Mouse (Mus musculus): Measurements from ENCODE around the gene Arhgef1.

Arhgef1 gene

DNA sequence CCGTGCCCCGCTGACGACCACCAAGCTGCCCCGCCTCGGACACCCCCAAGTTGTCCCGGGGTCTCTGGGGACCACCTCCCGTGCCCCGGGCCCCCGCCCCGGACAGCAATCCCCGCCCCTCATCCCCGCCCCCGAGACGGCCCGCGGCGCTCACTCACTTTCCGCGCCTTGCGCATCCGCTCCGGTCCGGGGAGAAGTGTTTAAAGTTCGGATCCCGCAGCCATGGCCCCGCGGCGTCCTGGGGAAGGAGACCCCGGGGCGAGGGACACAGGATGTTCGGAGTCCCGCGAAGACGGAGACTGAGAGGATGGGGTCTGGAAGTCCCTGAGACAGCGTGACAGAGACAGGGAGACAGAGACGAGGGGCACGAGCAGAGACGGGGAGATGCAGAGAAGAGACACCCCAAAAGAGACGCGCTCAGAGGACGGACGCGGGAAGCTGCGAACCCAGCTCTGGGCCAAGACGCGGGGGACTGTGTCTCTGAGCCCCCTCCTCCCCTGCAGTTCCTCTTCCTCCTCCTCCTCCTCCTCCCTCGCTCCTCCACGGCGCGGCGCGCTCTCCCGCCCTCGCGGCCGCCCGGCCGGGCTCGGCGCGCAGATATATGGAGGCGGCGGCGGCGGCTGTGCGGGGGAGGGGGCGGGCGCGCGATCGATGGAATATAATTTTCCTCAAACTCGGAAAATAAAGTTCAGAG, 41.7 kb downstream of the Arhgef1 start, which contains the start of gene Gm4881:
Gm4881 (minus strand) TSS at position 238 of the 694 bp plus-strand sequence.
- DNase-seq (ENCODE audit: low read depth, low spot score) = peak; percentile 55

DNA sequence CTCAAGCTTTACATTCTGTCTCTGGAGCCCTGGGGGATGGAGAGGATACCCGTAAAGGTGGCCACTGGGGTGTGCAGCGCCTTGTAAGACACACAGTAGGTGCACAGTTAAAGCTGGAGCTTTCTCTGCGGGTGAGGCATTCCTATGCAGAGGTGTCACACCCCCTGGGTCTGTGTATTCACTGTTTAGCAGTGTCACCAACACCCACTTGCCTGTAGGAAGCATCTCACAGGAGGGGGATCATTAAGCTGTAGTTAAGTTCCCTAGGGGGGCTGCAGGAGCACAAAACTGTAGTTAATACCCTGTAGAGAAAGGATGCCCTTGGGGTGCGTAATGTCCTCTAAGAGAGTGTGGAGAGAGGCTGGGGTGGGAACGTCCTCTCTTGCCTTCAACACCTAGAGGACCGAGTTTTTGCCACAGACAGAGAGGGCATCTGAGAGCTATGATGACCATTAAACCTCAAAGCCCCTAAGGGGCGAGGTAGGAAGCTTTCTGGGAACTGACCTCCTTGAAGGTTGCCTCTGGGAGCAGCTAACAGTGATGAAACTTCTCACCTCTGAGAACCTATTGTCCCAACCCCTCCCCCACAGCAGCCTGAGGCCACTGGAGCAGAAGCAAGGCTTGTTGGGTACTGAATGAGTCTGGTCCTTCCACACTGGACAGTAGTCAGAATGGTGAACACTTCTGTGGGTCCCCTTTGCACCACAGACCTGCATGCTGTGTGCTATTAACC, 44.8 kb downstream of the Arhgef1 start:
- no peak for DNase-seq (ENCODE audit: low read depth, low spot score)

DNA sequence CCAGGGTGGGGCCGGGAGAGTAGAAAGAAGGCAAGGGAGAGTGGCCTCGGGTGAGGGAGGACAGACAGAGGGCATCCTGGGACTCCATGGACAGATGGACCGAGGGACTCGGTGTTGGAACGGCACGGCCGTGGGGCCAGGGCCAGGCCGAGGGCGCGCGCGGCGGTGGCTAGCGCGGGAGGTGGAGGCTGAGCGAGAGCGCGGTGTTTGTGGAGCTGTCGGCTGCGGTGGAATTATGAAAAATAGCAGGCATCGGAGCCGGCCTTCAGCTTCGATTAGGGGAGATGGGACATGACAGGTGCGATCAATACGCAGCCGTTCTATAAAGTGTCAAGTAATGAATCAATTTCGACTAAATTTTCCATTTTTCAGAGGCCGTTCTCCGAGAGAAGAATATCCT, 46.1 kb downstream of the Arhgef1 start:
- no peak for DNase-seq (ENCODE audit: low read depth, low spot score)

DNA sequence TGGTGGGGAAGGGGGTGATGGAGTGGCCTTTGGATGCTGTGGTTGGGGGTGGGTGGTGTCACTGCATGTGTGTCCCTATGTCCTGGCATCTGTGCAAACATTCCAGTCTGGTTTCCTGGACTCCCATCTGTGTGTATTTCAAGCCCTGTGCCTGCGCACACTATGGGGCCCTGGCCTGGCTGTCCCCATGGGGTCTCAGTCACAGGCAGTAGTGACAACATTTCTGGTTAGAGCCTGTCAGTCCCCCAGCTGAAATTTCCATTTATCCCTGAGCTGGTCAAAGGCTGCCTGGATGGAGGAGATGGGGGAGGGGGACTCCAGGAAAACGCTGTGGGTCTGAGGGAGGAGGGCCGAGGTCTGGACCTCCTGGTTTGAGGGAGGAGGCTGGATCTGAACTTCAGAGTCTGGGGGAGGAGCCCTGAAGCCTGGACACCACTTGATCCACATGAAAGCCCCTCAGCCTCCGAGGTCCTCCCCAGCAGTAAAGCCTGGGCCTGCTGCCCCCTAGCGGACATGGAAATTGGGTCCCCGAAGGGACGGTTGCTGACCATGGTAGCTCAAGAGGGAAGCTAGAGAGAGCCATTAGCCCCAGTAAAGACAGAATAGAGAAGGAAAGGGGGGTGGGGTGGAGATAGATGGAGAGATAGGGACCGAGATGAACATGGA, 47.4 kb downstream of the Arhgef1 start:
- peak; percentile 83 for DNase-seq (ENCODE audit: low read depth, low spot score)

DNA sequence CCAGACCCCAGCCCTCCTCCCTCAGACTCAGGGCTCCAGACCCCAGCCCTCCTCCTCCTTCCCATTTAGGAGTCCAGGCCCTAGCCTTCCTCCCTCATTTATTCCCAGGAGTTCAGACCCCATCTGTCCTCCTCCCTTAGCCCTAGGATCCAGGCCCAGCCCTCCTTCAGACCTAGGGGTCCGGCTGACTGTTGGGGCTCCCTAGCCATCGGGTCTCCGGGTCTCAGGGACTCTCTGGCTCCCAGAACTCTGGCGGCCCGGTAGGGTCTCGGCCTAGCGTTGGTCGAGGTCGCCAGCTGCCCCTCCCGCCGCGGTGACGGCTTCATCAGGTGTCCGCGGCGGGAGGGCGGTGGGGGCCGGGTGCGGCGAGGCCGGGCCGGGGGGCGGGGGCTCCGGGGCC, 51.3 kb downstream of the Arhgef1 start:
- no peak for DNase-seq (ENCODE audit: low read depth, low spot score)

DNA sequence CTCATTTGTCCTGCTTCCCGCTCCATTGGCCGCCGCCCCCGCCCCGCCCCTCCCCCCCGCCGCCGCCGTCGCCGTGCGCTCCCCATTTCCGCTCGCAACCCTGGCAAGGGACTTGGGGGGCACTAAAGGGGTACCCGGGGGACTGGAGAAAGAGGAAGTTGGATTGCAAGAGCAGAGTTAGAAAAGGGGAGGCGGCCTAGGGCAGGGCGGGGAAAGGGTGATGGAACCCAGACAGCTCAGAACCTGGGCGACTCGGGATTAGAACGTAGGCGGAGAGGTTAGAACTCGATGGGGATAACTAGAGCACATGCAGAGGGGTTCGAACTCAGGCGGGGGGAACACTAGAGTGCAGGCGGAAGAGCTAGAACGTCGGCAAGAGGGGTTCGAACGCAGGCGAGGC, 51.7 kb downstream of the Arhgef1 start:
- peak; percentile 52 for DNase-seq (ENCODE audit: low read depth, low spot score)

DNA sequence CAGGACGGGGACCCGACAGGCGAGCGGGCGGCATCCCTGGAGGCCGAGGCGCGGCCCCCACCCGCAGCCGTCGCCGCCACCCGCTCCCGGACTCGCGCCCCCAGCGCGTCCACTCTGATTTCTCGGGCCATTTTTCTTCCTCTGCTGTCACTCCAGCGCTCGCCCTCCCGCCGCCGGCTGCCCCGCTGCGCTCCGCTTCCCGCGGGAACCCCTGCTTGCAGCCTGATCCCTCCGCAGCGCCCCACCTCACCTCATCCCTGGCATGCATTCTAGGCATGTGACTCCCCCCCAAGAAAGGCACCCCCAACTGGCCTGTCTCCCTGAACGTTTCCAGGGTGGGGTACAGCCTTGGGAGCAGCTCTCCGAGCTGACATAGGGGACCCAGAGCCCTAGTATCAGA, 52.5 kb downstream of the Arhgef1 start:
- DNase-seq (ENCODE audit: low read depth, low spot score) = no peak

DNA sequence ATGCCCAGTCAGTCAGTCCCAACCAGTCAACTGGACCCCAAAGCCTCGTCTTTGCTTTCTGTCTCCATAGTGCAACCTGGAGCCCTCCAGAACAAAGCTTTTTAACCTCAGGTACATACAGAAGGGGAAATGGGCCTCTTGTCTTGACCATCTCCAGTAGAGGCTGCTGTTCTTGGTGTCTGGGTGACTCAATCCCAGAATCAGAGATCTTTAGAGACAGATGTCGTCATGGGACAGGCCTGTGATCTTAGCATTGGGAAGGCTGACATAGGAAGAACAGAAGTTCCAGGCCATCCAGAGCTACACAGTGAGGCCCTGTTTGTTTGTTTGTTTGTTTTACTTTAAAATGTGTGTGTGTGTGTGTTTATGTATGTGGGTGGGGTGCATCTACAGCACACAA, 61.6 kb downstream of the Arhgef1 start:
- no peak for DNase-seq (ENCODE audit: low read depth, low spot score)

DNA sequence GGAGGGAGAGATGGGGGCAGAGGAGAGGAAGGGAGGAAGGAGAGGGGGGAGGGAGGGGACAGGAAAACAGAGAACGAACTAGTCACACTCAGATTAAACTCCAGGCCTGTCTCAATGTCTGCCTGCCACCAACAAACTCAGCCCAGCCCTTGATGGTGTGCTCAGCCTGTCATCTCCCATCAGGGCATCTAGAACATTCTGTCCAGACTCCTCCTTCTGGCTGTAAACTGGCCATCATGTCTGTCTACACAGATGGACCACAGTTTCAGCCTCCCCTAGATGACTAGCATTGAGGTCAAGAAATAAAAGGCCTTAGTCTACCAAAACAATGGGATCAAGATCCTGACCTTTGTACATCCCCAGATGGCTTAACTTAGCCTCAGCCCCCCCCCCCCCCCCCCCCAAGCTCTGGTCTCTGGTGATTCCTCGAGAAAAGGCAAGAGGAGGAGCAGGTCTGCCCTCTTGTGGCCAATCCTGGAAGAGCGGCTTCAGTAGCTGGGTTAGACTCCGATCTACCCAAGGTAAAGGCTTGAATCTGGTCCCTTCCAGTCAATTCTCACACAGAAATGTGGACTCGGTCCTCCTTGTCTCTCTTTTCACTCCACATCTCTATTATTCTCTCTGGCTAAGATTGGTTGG, 62.3 kb downstream of the Arhgef1 start:
- DNase-seq (ENCODE audit: low read depth, low spot score) = peak; percentile 92

DNA sequence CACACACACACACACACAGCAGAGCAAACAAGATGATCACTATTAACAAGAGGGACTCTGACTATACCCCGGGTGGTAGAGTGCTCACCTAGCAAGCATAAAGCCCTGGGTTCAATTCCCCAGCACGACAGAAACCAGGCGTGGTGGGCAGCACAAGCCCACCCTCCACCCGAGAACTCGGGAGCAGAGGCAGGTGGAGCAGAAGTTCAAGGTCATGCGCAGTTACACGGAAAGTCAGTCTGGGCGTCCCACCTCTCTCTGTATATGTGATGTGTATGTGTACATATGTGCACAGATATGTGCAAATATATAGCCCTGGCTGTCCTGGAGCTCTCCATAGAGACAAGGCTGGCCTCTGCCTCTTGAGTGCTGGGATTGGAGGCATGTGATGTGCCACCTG, 65.3 kb downstream of the Arhgef1 start:
- no peak for DNase-seq (ENCODE audit: low read depth, low spot score)

DNA sequence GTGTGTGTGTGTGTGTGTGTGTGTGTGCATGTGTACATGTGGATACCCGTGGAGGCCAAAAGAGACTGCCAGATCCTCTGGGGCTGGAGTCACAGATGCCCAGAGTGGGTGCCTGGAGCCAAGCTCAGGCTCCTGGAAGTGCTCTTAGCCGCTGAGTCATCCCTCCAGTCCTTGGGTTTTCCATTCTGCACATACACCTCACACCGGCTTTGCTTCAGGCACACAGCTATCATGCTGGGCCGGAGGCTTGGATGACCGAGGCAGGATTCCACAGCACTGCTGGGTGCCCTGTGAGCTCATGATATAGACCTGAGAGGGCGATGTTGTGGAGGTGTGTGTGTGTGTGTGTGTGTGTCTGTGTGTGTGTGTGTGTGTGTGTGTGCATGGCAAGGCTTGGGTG, 65.8 kb downstream of the Arhgef1 start:
- no peak for DNase-seq (ENCODE audit: low read depth, low spot score)

DNA sequence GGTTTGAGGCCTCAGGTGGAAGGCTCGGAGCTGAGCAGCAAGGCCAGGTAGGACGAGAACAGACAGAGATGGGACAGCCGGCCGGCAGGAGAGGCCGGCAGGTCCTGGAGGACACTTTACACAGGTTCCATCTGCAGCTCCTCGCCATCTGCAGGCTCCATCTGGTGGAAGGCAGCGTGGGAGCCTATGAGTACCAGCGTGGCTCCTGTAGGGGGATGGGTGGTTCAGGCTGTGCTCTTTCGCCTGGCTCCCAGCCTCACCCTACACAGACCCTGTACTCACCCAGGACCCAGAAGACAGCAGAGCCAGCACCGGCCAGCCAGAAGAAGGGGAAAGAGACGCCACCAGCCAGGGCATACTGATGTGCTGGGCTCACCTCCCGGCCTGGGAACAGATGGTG, 67.1 kb downstream of the Arhgef1 start:
- DNase-seq (ENCODE audit: low read depth, low spot score) = no peak

DNA sequence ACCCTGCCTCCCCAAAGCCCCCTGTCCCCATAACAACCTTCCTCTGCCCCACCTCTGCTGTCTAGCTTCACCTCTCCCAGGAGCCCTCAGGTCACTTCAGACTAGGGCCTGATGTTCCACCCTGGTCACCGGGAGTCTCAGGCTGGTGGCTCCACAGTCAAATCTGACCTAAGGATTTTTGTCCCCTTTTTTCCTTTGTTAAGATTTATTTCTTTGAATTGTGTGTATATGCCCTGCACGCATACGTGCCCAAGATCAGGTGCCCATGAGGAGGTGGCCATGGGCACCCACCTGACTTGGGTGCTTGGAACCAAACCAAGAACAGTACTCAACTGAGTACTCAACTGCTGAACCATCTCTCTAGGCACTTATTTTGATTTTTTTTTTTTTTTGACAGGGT, 67.6 kb downstream of the Arhgef1 start:
- no peak for DNase-seq (ENCODE audit: low read depth, low spot score)

DNA sequence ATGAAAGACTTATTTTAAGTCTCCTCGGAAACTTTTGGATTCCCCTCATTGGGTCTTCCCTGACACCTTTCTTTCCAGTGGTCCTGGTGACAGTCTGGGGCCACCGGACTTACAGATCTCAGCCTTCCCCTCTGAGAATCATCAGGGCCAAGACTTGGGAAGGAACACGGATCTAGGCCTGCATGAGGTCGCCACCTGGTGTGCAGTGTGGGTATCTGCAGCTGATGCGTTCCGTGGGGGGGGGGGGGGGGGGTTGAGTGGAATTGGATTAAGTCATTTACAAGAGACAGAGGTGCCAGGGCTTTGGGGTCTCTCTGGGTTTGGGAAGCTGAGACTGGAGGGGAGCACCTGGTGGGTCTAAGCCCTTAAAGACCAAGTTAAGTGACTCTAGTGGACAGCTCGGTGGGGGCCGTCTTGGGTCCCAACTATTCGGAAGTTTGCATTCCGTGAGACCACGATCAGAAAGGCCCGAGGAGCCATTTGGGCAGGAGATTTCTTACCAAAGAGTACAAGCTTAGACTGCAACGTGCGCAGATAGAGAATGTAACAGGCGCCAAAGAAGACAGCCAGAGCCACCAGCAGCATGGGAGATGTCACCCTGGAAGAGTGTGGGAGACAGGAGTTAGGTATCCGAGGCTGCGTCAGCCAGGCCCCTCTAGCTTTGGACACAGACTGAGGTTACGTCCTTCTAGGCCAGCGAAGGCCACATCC, 68.7 kb downstream of the Arhgef1 start:
- peak; percentile 78 for DNase-seq (ENCODE audit: low read depth, low spot score)

DNA sequence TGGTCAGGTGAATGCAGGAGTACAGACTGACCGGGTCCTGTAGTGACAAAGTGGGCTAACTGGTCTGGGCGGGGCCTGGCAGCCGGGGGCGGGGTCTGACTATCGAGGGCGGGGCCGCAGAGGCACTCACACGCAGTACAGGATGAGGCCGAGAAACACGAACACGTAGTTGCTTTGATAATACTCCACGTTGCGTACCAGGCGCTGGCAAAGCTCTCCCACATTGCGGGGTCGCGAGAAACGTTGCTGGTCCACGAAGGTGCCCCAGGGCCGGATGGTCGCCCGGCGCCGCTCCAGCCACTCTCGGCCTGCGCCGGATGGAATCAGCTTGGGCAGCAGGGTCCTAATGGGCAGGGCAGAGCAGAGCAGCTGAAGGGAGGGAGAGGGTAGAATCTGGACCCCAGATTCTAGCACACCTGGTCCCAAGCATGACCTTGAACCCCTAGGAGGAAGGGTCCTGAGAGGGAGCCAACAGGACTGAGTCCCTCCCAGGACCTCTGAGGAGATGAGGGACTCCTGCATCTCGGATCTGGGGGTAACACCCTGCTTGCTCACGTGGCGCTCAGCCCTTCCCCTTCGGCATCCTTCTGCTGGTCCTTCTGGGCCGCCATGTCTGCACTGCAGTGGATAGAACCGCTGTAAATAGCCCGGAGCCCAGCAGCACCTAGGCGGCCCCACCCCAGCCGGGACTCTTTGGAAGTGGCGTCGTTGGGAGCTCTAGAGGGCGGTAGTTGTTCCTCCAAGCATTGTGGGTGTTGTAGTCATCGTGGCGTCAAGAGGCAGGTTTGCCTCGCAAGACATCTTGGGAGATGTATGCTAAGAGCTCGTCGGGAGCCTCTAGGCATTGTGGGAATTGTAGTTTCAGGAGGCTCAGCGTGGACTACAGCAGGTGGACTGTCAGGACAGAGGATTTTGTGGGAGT, 69.5 kb downstream of the Arhgef1 start, which contains the start of gene Rabac1:
Rabac1 (minus strand) TSS at position 783 of the 922 bp plus-strand sequence.
- DNase-seq (ENCODE audit: low read depth, low spot score) = peak; percentile 95

DNA sequence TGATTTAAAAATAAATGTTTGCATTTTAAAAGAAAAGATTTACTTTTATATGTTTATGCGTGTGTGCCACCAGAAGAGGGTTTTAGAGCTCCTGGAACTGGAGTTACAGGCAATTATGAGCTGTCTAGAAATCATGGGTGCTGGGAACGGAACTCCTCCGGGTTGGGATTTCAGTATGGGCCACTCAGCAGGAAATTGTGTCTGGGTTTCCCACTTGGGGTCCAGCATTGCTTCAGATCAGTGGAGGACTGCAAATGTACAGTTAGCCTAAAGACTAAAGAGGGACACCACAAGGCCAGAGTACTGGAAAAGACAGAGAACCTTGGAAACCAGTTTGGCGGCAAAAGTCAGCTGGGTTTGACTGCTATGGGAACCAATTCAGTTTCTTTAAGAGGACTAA, 70.5 kb downstream of the Arhgef1 start:
- no peak for DNase-seq (ENCODE audit: low read depth, low spot score)

DNA sequence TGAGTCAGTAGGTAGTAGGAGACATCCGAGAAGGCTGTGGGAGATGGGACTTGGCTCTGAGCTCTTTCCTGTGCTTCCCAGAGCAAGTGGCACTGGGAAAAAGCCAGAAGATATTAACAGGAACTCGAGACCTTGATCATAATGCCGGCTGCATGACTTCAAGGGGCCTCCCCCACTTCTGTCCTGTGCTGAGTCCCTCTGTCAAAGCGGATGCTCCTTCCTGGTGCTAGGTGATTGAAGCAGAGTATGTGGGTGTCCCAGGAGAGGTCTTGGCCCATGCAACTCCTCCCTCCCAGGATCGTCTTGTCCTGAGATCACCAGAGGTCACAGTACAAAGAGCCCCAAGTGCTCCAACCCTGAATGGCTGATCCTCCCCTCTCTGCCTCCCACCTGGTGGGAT, 71.2 kb downstream of the Arhgef1 start:
- DNase-seq (ENCODE audit: low read depth, low spot score) = no peak

DNA sequence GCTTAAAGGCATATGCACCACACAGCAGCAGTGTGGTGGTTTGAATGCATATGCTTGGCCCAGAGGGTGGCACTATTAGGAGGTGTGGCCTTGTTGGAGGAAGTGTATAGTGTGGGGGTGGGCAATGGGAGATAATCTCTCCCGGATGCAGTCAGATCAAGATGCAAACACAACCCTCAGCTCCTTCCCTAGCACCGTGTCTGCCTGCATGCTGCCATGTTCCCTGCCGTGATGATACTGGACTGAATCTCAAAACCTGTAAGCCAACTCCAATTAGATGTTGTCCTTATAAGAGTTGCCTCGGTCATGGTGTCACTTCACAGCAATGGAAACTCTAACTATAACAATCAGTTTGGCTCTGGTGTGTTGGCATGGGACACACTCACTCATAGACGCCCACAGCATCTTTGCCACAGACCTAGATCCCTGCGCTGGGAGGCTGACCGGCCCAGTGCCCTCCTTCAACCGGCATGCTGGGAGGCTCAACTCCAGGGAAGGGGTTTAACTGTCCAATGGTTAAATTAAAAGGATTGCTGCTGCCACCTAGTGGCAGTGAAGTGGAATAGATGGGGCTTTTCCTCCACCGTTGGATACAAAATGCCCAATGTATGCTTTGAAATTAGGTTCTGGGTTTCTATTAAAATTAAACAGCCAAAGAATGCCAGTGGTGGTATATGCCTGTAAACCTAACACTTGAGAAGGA, 72.3 kb downstream of the Arhgef1 start:
- DNase-seq (ENCODE audit: low read depth, low spot score) = peak; percentile 77

Data from CD4-positive, CD25-positive, alpha-beta regulatory T cell, adult 2 months (primary cell).